Mouse (Mus musculus) limb, embryonic 15.5 days (tissue): ENCODE measurements around the gene Xpo4. TPM values are rescaled to one million over a fixed set of nuclear protein-coding genes. Genes with fewer than 3 reads are reported as not detected.

ENCODE experiments used
- ATAC-seq: fragments of 200-750 bp; cut with Nextera tagmentation; 2 replicates; pipeline ENCODE4 v1.8.0; 2017; ENCODE audit warnings: low read depth, moderate TSS enrichment; ENCODE audit not compliant: insufficient number of reproducible peaks, low FRiP score, low TSS enrichment
- H3K27ac ChIP-seq: fragments of 300-500 bp; sonication (generic); 2 replicates; pipeline ENCODE4 v1.5.1; 2015; ENCODE audit warnings: moderate library complexity, mild to moderate bottlenecking, inconsistent platforms
- H3K27me3 ChIP-seq: fragments of 300-500 bp; sonication (generic); 2 replicates; pipeline ENCODE4 v1.6.1; 2015; ENCODE audit warnings: inconsistent platforms
- H3K36me3 ChIP-seq: fragments of 300-500 bp; sonication (generic); 2 replicates; pipeline ENCODE4 v1.6.1; 2015; ENCODE audit warnings: inconsistent platforms
- H3K4me1 ChIP-seq: fragments of 300-500 bp; sonication (generic); 2 replicates; pipeline ENCODE4 v1.6.1; 2015; ENCODE audit warnings: inconsistent platforms
- H3K4me2 ChIP-seq: fragments of 300-500 bp; sonication (generic); 2 replicates; pipeline ENCODE4 v1.6.1; 2015; ENCODE audit warnings: mild to moderate bottlenecking, inconsistent platforms
- H3K4me3 ChIP-seq: fragments of 300-500 bp; sonication (generic); 2 replicates; pipeline ENCODE4 v1.5.1; 2015; ENCODE audit warnings: mild to moderate bottlenecking, inconsistent platforms
- H3K9ac ChIP-seq: fragments of 300-500 bp; sonication (generic); 2 replicates; pipeline ENCODE4 v1.6.1; 2015; ENCODE audit warnings: inconsistent platforms
- H3K9me3 ChIP-seq: fragments of 300-500 bp; sonication (generic); 2 replicates; pipeline ENCODE4 v1.6.1; 2016; ENCODE audit warnings: inconsistent platforms
- WGBS: fragments of 180-500 bp; shearing (Covaris S2); methylation state at CpG from one replicate; pipeline ENCODE4 v1.1.7; 2015; 5-methylcytosine and 5-hydroxymethylcytosine counted together
- polyA plus RNA-seq: library from polyadenylated mRNA; unstranded; fragments of >200 nt; fragmentation: Nextera tagmentation; extraction: Ambion mirVana; gene quantifications from 2 replicates; pipeline ENCODE4 v1.2.1, GENCODE M21; 2015

Gene Xpo4
- 18.7 and 19.1 TPM in 2 replicates for polyA plus RNA-seq

DNA sequence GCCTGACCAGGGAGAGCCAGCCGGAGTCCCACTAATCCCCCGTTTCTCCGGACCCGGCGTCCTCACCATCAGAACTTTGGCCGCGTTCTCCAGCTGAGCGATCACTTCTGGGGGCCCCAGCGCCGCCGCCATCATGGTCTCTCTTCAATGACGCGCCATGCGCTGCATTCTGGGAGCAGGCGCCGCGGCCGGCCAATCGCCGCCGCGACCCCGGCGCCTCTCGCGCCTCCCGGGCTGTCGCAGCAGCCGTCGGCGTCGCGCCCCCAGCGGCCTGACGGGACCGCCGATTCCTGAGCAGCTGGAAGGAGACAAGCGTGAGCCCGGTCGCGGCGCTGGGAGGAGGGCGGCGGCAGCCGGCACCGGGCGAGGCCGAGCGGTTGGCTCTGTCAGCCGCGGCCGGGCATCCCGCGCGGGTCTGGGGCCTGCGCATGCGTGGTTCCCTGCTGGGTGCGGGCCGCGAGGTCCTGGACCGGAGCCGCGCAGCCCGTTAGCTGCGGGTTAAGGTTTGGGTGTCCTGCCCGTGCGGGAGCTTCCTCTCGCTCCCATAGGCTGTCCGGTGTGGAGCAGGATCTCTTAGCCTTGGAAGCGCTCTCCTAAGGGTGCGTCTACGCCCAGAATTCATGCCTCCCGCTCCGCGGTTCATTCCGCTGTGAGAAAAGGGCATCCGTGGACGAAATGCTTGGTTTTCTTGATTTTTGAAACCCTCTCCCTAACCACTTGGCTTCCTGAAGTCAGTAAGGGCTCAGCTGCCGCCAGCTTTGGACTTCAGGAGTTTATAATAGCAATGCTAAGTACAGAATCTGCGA lies at the start of gene Xpo4:
TSS of gene Xpo4 (minus strand) at position 609 of the 806 bp plus-strand sequence.
- H3K4me3 ChIP-seq: peak within 1 kb of the TSS; percentile 85
- no peaks in the 10 kb centered on the region for H3K27me3 ChIP-seq
- H3K4me2 ChIP-seq: peak within 1 kb of the TSS; percentile 73
- H3K27ac ChIP-seq: peak within 1 kb of the TSS; percentile 97
- 0 out of 2 replicates have a peak, but pooled peaks cover 2% of the 10 kb centered on the region for H3K36me3 ChIP-seq
- H3K9me3 ChIP-seq: no peaks in the 10 kb centered on the region
- peak; percentile 94 for ATAC-seq
- peak within 1 kb of the TSS; percentile 93 for H3K9ac ChIP-seq
- H3K4me1 ChIP-seq: peaks cover 11% of the 10 kb centered on the region
- under 1% methylated on average over 80 of the region's 80 CpGs for WGBS

DNA sequence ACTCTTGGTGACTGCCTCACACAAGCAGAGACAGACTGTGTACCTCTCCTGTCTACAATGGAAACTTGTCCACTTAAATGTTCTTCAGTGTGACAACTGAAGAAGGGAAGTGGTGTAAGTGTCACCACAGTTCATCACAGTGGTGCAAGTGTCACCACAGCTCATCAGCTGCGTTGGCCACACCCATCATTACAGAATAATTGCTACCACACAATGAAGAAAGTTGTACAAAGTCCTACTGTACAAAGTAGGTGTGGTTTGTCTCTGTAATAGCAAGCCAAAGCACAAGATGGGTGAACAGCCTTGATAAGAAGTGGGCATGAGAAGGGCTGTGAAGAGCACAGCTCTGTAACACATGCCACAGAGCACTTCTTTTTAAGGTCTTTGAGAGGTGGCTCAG lies 47.7 kb upstream of the Xpo4 start:
- H3K4me1 ChIP-seq: peaks cover 14% of the 10 kb centered on the region
- no peak for ATAC-seq
- no peak overlapping the region for H3K27ac ChIP-seq
- WGBS: 84% methylated on average over 1 of the region's 1 CpGs
- no peaks in the 10 kb centered on the region for H3K27me3 ChIP-seq
- no peak overlapping the region for H3K4me2 ChIP-seq
- H3K4me3 ChIP-seq: no peak overlapping the region
- H3K9ac ChIP-seq: no peak overlapping the region
- H3K36me3 ChIP-seq: peaks cover 29% of the 10 kb centered on the region
- no peaks in the 10 kb centered on the region for H3K9me3 ChIP-seq

DNA sequence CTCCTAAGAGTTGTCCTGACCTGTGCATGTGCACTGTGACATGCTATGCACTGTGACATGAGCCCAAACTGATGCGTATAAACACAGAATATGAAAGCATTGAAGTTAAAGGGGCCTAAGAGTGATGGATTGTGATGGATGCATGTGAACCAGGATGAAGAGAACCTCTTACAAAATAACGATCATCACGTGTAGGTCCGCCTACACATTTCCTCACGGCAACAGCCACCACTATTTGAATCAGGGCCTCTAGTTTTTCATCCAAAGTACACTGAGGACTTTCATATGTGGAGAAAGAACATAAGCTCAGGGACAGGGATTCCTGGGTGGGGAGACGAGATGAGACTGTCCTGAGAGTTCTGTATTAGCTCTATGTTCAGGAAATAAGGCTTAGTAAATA lies 45.8 kb upstream of the Xpo4 start:
- ATAC-seq: no peak
- Histone ChIP-seq H3K36me3 (peaks cover 16% of the 10 kb centered on the region), H3K9ac (no peak overlapping the region), H3K4me2 (no peak overlapping the region), H3K27ac (no peak overlapping the region), H3K4me3 (no peak overlapping the region), H3K9me3 (no peaks in the 10 kb centered on the region), H3K4me1 (peaks cover 28% of the 10 kb centered on the region), H3K27me3 (no peaks in the 10 kb centered on the region)
- 76% methylated on average over 6 of the region's 6 CpGs for WGBS

DNA sequence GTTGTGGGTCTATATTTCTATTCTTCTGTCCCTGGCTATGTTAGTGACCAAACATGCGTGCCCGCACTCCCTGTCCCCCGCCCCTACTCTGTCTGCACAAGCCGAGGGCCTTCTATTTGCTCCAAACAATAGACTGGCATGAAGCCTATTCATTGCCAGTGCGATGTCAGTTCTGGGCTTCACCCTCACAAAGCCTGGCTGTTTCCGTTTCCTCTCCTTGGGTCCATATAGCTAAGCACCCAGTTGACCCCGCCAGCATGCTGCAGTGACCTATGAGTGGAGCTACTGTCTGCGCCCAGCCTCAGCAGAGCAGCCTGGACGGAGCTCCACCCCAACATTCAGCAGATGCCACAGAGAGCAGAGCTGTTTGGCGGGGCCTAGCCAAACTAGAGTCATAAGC lies 43.9 kb upstream of the Xpo4 start:
- H3K27ac ChIP-seq: no peak overlapping the region

DNA sequence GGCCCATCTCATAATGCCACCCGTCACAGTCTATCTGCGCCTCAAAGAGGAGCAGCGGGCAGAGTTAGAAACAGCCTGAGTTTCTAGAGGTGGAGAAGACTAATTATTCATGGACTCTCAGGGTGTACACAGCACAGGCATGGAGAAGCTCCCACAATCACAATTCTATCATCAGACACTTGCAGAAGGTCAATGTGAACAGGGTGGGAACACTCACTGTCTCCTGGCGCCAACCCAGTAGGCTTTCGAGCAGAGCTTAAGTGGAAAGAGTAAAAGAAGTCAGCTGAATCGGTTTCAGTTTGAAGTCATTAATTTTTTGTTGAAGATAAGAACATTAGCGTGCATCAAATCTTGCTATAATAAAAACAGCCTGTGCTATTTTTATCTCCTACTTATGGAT lies 43.4 kb upstream of the Xpo4 start:
- Histone ChIP-seq H3K36me3 (peaks cover 28% of the 10 kb centered on the region), H3K27ac (peak overlapping the region; percentile 40; the same call in 1 of the 2 replicates), H3K4me3 (no peak overlapping the region), H3K4me2 (no peak overlapping the region), H3K9me3 (no peaks in the 10 kb centered on the region), H3K27me3 (no peaks in the 10 kb centered on the region), H3K4me1 (peaks cover 26% of the 10 kb centered on the region), H3K9ac (no peak overlapping the region)
- 76% methylated on average over 7 of the region's 7 CpGs for WGBS
- no peak for ATAC-seq

More for the DNA sequence above, 43.9 kb upstream of the Xpo4 start:
- Histone ChIP-seq H3K36me3 (peaks cover 26% of the 10 kb centered on the region), H3K27me3 (no peaks in the 10 kb centered on the region), H3K4me2 (no peak overlapping the region), H3K9me3 (no peaks in the 10 kb centered on the region), H3K9ac (no peak overlapping the region), H3K4me3 (no peak overlapping the region), H3K4me1 (peaks cover 26% of the 10 kb centered on the region)
- whole genome bisulfite sequencing: 84% methylated on average over 10 of the region's 10 CpGs
- no peak for ATAC-seq

DNA sequence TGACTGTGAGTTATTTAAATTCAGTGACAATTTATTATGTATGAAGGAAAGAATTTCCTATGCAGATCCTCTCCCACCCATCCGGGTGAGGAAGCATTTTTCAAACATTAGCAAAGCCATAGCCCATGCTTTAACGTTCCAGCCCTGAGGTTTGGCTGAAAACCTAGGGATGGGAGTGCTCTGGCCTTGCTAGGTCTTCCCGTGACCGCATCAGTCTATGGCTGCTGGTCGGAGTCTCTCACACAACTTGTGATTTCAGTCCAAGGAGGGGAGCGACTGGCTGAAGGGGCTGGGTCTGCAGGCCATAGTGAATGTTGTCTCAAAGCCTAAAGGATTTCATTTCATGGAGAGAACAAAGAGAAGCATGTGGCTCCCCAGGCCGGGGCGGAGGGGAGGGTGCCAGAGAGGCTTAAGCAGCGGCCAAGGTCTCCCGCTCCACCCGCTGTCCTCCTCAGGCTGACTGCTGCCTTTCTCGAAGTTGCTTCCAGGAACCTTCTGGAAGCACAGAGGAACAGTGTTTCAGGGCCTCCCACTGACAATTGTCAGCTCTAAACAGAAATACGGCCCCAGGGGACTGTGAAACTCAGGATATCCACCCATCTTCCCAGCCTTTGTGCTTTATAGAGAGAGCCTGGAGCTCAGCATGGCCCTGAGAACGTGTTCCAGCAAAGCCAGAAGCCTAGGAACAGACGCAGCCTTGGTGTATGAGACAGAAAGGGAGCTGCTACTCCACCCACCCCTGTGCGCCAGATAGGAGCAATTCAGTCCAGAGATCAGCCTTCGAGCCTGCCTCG lies 42.1 kb upstream of the Xpo4 start:
- Histone ChIP-seq H3K36me3 (peaks cover 33% of the 10 kb centered on the region), H3K9me3 (no peaks in the 10 kb centered on the region), H3K4me2 (no peak overlapping the region), H3K9ac (peak overlapping the region; percentile 2; the same call in 1 of the 2 replicates), H3K27ac (peak overlapping the region; percentile 83), H3K27me3 (no peaks in the 10 kb centered on the region), H3K4me1 (peaks cover 28% of the 10 kb centered on the region), H3K4me3 (no peak overlapping the region)
- ATAC-seq: peak; percentile 49
- whole genome bisulfite sequencing: 53% methylated on average over 18 of the region's 18 CpGs

DNA sequence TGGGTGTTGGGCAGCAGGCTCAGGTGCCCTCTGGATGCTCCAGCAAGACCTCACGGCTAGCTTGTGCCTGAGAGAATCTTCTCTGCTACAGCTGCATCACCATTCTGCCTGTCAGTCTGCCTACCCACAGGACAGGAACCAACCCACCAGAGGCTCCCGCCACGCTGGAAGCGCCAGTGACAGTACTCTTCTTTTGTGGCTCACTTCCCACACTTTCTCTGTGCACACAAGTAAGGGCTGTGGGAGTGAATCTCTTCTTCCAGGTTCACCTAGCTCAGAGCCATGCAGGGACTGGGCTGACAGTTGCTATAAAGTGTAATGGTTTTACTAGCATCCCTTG lies 41.5 kb upstream of the Xpo4 start:
- WGBS: 75% methylated on average over 4 of the region's 4 CpGs
- no peak overlapping the region for H3K4me2 ChIP-seq
- 0 out of 2 replicates have a peak, but pooled peaks have one; percentile 13 for ATAC-seq
- no peak overlapping the region for H3K4me3 ChIP-seq
- no peaks in the 10 kb centered on the region for H3K9me3 ChIP-seq
- H3K27ac ChIP-seq: peak overlapping the region; percentile 83
- H3K36me3 ChIP-seq: peaks cover 38% of the 10 kb centered on the region
- peaks cover 28% of the 10 kb centered on the region for H3K4me1 ChIP-seq
- H3K27me3 ChIP-seq: no peaks in the 10 kb centered on the region
- H3K9ac ChIP-seq: no peak overlapping the region

DNA sequence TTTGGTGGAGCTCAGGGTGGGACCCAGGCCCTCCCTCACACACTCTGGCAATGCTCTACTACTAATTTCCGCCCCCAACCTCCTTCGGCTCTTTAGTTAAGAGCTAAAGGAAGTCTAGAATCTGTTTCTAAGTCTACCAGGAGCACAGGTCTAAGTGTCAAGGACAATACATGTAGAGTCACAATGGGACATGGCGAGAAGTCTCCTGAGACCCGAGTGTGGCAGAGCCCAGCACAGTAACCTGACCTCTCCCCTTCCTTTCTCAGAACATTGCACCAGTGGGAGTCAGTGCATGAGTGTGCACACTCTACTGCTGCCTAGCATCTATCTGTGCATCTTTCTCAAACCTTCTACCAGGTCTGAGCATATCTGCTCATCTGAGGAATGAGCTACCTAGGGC lies 40.5 kb upstream of the Xpo4 start:
- WGBS: 88% methylated on average over 4 of the region's 4 CpGs
- peaks cover 28% of the 10 kb centered on the region for H3K4me1 ChIP-seq
- no peaks in the 10 kb centered on the region for H3K27me3 ChIP-seq
- H3K9ac ChIP-seq: no peak overlapping the region
- no peak for ATAC-seq
- no peak overlapping the region for H3K27ac ChIP-seq
- H3K36me3 ChIP-seq: peaks cover 39% of the 10 kb centered on the region
- H3K4me3 ChIP-seq: no peak overlapping the region
- no peak overlapping the region for H3K4me2 ChIP-seq
- no peaks in the 10 kb centered on the region for H3K9me3 ChIP-seq

DNA sequence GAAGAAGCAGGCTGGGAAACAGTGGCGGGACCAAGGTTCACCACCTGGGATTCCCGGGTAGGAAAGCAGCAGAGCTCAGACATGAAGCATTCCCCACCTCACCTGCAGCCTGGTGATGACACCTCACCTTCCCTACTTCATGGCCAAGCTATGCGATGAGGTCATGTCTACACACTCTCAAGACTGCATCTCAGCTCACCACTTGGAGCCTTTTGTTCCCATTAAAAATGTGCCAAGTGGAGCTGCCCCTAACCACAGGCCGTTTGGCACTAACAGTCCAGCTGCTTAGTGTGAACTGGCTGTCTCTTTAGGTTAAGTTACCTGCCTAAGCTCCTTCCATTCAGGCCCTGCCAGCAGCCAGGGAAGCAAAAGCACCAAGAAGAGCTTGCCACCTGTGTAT lies 39.8 kb upstream of the Xpo4 start:
- Histone ChIP-seq H3K36me3 (peaks cover 45% of the 10 kb centered on the region), H3K27me3 (no peaks in the 10 kb centered on the region), H3K4me1 (peaks cover 26% of the 10 kb centered on the region), H3K4me2 (no peak overlapping the region), H3K9ac (no peak overlapping the region), H3K9me3 (no peaks in the 10 kb centered on the region), H3K4me3 (no peak overlapping the region), H3K27ac (no peak overlapping the region; the same call in 1 of the 2 replicates)
- 86% methylated on average over 4 of the region's 4 CpGs for WGBS
- ATAC-seq: no peak

DNA sequence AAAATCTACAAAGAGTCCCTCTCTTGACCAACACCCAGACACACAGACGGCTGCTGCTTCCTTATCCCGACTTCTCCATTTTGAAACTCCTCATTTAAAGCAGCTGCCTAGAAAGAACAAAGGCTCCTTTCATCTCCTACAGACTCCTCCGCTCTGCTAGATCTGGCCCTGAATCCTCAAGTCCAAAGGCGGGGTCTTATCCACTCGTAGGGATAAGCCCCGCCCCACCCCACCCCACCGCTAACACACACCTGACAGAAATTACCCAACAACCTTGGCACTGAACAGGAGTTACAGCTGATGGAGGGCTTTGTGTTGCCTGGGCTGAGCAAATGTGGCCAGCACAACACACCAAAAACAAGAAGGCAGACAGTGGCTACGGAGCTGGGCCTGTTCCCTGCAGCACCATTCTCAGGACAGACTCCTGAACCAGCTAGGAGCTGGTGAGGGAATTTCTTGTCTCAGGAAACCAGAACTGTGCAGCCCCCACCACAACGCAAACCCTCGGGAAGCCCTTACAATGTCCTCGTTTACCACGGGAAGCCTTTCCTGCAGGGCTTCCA lies 36.8 kb upstream of the Xpo4 start:
- peaks cover 8% of the 10 kb centered on the region for H3K4me1 ChIP-seq
- H3K36me3 ChIP-seq: peaks cover 68% of the 10 kb centered on the region
- no peak overlapping the region for H3K4me2 ChIP-seq
- H3K9ac ChIP-seq: no peak overlapping the region
- H3K27ac ChIP-seq: peak overlapping the region; percentile 48; the same call in 1 of the 2 replicates
- H3K9me3 ChIP-seq: no peaks in the 10 kb centered on the region
- no peaks in the 10 kb centered on the region for H3K27me3 ChIP-seq
- no peak for ATAC-seq
- WGBS: 57% methylated on average over 12 of the region's 12 CpGs
- H3K4me3 ChIP-seq: no peak overlapping the region

DNA sequence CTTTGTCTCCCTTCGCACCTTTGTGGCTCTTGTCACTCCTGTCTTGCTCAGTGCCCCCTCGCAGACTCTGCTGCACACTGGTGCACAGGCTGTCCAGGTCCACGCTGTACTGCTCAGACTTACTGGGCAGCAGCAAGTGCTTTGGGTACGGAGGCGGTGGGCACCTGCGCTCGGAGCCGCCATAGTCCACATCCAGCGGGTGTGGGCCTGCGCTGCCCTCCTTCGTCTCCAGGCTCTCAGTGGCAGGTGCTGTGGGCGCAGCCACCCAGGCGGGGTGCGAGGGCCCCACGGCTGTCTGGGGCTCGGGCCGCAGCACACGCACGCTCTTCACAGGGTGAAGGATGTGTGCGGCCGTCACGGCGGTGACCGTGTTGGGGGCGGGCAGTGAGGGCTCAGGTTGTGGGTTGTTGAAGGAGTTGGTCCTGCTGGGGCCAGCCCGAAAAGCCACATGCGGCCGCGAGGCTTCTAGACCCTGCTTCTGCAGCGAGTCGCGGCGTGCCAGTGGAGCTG lies 34.3 kb upstream of the Xpo4 start:
- Histone ChIP-seq H3K4me2 (no peak overlapping the region), H3K27me3 (no peaks in the 10 kb centered on the region), H3K36me3 (peaks cover 74% of the 10 kb centered on the region), H3K9me3 (no peaks in the 10 kb centered on the region), H3K4me3 (no peak overlapping the region), H3K9ac (no peak overlapping the region), H3K27ac (no peak overlapping the region), H3K4me1 (peaks cover 3% of the 10 kb centered on the region; the same call in 1 of the 2 replicates)
- WGBS: 96% methylated on average over 33 of the region's 33 CpGs
- ATAC-seq: no peak
